Mouse (Mus musculus) gastrocnemius, postnatal 25 days (tissue): Measurements from ENCODE around the gene Btbd35f16. TPM values are rescaled to one million over a fixed set of nuclear protein-coding genes. Genes with fewer than 3 reads are reported as not detected.
"Not testable (repeated sequence)": the region's sequence is repeated elsewhere in the genome, so short reads cannot be mapped to it uniquely, and the experiment has no call there.

Experiments
- DNase-seq: peaks from one replicate; pipeline ENCODE4 v3.0.0; 2022
- long read RNA-seq, 2 experiments: library from polyadenylated mRNA; stranded (forward); transcript quantifications; one replicate each; pipeline ENCODE4 v2.0.0; 2021
- total RNA-seq, 2 experiments: library from RNA; stranded (reverse); gene quantifications; 1 replicate in 1 of 2; 2 replicates in 1 of 2; pipeline ENCODE4 v1.2.3; 2021

Btbd35f16 gene
- not detected for total RNA-seq
- long read RNA-seq, experiment 1: 0 reads
- long read RNA-seq, experiment 2: 0 reads

- DNase-seq: not testable (repeated sequence)
These were observed at the start of gene Btbd35f16 for GRCm38 (mm10) chrX:3956902-3957301. Gene Btbd35f16, minus strand, starts transcription at chrX:3957002.

Other genes with a start within 250 kb of the Btbd35f16 start
- gene Btbd35f10, start 204.1 kb downstream of the Btbd35f16 start, total RNA-seq: not detected
- not detected for gene Btbd35f3, start 80.7 kb upstream of the Btbd35f16 start, total RNA-seq
- gene Btbd35f28, start 239.6 kb upstream of the Btbd35f16 start, total RNA-seq: not detected